Mouse (Mus musculus) right cerebral cortex, postnatal 4 days (tissue): Measurements from ENCODE around the gene Nans.

ENCODE experiments used
- DNase-seq: peaks from one replicate; pipeline ENCODE4 v3.0.0-alpha.2; 2022

Gene Nans

GRCm38 (mm10) chr4:46487348-46487747, 1.7 kb upstream of the Nans start:
- peak; percentile 33 for DNase-seq

- no peak for DNase-seq
These were observed 4.0 kb downstream of the Nans start for GRCm38 (mm10) chr4:46493071-46493470.

- no peak for DNase-seq
These were observed 6.5 kb downstream of the Nans start for GRCm38 (mm10) chr4:46495543-46495942.

- DNase-seq = peak; percentile 49
These were observed 8.3 kb downstream of the Nans start for GRCm38 (mm10) chr4:46497286-46497892.

DNA sequence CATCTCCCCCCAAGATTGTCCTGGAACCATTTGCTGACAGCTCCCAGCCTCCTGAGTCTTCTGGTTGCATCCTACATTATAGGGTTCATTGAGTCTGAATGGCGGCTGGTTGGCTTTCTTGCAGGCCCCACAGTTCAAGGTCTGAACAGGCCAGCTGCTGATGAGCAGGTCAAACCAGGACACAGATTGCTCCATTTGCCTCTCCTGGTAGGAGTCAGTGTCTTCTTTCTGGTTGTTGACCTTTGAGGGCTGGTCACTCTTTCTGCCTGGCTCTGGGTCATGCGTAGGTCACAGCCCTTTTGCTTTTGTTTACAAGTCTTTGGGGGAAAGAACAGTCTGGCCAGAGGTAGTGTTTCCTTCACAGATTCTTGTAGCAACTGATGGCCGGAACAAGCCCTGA, 9.5 kb downstream of the Nans start:
- DNase-seq = no peak

DNA sequence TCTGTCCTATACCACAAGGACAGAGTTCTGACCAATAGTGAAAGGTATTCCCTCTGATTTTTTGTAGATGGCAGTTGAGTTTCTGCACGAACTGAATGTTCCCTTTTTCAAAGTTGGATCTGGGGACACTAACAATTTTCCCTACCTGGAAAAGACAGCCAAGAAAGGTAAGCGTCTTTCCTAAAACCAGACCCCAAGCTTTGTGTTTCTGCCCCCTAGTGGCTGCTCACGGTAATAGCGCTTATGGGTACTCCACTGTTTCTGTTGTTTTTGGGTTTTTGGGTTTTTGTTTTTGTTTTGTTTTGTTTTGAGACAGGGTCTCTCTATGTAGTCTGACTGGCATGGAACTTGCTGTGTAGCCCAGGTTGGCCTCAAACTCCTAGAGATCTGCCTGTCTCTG, 9.9 kb downstream of the Nans start:
- peak; percentile 59 for DNase-seq

- DNase-seq = no peak
These were observed 13.8 kb downstream of the Nans start for GRCm38 (mm10) chr4:46502606-46503502.

DNA sequence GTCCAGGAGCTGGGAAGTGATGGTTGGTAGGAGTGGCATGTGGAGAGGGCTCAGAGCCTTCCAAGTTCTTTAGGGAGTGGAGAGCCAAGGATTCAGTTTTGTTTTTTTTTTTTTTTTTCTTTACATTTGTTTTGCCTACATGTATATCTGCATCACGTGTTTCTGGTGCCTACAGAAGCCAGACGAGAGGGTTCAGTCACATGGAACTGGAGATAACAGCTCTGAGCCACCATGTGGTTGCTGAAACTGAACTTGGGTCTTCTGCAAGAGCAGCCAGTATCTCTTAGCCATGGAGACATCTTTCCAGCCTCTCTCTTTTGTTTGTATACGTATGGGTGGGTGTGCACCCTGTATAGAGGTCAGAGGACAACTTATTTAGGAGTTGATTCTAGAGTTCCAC, 14.8 kb downstream of the Nans start:
- DNase-seq = no peak

GRCm38 (mm10) chr4:46505361-46506057, 16.5 kb downstream of the Nans start:
- no peak for DNase-seq

- peak; percentile 89 for DNase-seq
These were observed 18.0 kb downstream of the Nans start for GRCm38 (mm10) chr4:46506801-46507610.

DNA sequence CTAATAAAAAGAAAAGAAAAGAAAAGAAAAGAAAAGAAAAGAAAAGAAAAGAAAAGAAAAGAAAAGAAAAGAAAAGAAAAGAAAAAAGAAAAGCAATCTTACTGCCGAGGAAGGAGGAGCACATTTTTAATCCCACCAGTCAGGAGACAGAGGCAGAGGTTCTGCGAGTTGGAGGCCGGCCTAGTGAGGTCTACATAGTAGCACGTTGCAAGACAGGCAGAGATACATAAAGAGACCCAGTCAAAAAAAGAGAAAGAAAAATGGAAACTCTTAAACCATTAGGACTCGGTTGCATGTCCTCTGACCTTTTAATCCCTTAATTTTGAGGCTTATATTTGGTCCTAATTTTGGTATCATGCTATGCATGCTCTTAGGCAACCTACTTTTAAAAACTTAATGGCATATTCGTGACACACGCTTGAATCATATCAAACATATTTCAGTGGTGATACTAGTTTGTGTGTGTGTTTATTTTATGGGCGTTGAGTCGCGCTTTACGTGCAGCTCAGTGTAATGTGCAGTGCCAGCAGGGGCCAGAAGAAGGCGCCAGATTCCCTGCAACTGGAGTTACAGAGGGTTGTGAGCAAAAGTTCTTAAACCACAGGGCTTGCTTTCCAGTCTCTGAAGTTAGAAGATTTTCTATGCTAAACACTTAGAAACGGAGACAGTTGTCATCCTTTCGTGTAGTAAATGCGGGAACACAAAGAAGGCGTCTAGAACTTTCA, 18.9 kb downstream of the Nans start:
- peak; percentile 83 for DNase-seq

- DNase-seq = no peak
These were observed 31.4 kb downstream of the Nans start for GRCm38 (mm10) chr4:46520491-46520890.

DNA sequence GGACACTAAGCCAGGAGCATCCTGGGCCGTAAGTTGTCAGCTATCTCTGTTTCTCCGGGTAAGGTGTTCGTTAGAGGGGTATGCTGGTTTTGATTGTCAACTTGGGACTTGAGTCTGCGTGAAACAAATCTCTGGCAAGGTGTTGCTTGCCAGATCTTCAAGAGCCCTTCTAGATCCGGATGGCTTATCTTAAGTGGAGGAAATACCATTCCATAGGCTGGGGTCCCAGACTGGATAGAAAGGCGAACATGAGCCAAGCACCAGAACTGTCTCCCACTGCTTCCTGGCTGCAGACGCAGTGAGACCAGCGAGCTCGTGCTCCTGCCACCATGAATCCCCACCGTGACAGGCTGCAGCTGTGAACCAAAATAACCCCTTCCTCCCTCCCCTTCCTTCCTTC, 32.4 kb downstream of the Nans start:
- no peak for DNase-seq

GRCm38 (mm10) chr4:46523324-46523723, 34.3 kb downstream of the Nans start:
- DNase-seq = no peak

- no peak for DNase-seq
These were observed 37.2 kb downstream of the Nans start for GRCm38 (mm10) chr4:46526226-46526625.

- DNase-seq = no peak
These were observed 37.9 kb downstream of the Nans start for GRCm38 (mm10) chr4:46526798-46527557.

DNA sequence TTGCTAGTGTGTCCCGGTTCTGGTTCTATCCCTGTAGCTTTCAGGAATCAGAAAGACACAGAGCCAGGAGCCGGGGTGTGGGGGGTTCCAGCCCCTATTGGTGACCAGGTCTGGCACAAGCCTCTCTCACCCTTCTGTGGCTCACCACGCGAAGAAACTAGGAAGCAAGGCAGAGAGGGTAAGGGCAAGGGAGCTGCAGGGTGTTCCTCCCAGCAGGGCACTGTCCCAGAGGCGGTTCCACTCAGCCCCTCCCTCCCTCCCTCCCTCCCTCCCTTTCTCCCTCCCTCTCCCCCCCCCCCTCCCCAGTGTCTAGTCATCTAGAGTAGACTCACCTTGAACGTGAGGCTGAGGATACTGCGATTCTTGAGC, 38.5 kb downstream of the Nans start:
- DNase-seq = no peak

DNA sequence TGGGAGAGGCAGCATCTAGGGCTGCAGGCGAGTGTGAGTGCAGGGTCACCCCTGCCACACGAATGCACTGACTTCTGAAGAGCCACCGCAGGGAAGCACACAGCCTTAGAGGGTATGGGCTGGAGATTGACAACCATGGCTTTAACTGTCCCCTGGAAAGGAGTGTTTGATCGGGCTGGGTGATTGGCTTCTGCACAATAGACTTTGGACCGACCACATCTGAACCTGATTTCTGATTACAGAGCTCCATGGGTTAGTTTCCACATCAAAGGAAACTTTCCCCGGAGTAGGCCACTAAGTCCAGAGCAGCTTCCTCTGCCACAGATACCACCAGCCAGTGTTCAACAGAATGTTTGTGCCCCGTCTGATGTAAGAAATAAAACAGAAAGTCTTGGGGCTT, 40.7 kb downstream of the Nans start:
- DNase-seq = no peak

DNA sequence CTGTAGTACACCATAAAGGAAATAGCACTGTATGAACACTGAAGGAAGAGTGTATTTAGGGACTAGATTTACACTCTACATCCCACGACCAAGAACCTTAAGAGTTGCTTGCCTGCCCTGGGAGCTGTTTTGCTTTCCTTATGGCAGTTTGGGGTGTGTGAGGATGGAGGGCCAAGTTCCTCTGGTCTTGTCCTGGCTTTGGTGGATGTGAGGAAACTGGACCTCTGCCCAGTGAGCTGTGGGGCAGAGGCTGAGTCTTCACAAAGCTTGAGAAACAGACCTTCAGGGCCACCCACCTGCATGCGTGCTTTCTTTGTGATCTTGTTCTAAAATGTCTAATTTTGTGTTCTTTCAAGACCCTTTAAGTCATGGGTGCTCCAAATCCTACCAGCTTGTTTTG, 43.5 kb downstream of the Nans start:
- no peak for DNase-seq

GRCm38 (mm10) chr4:46532926-46533325, 43.9 kb downstream of the Nans start:
- no peak for DNase-seq

GRCm38 (mm10) chr4:46533934-46534720, 45.1 kb downstream of the Nans start:
- DNase-seq = no peak
